Mouse (Mus musculus) myocyte (in vitro differentiated cells): Measurements from ENCODE around the gene Rps19bp1. TPM values are rescaled to one million over a fixed set of nuclear protein-coding genes. Genes with fewer than 3 reads are reported as not detected.

ENCODE experiments used
- H3K27me3 ChIP-seq: one replicate; pipeline ENCODE4 v1.6.1; 2011; ENCODE audit not compliant: control insufficient read depth, insufficient read depth, insufficient read length
- H3K36me3 ChIP-seq: one replicate; pipeline ENCODE4 v1.6.1; 2011; ENCODE audit not compliant: control insufficient read depth, insufficient read depth
- H3K4me2 ChIP-seq: one replicate; pipeline ENCODE4 v1.6.1; 2011; ENCODE audit warnings: low read depth, control low read depth
- H3K4me3 ChIP-seq: one replicate; pipeline ENCODE4 v1.5.1; 2011; ENCODE audit warnings: mild to moderate bottlenecking, control low read depth, moderate library complexity
- H3K79me2 ChIP-seq: one replicate; pipeline ENCODE4 v1.6.1; 2011; ENCODE audit not compliant: control insufficient read depth, insufficient read depth
- H3ac ChIP-seq: one replicate; pipeline ENCODE4 v1.6.1; 2011; ENCODE audit not compliant: control insufficient read depth, insufficient read length
- CEBPB ChIP-seq: IDR thresholded peaks from 2 replicates; pipeline ENCODE4 v1.6.1; 2011; ENCODE audit warnings: mild to moderate bottlenecking, moderate library complexity; ENCODE audit not compliant: poor library complexity, insufficient read depth, severe bottlenecking
- E2F4 ChIP-seq: IDR thresholded peaks from one replicate; pipeline ENCODE4 v1.6.1; 2011; ENCODE audit warnings: mild to moderate bottlenecking, control low read depth, moderate library complexity; ENCODE audit not compliant: insufficient read depth
- MAX ChIP-seq: IDR thresholded peaks from one replicate; pipeline ENCODE4 v1.6.1; 2011; ENCODE audit warnings: low read depth, mild to moderate bottlenecking, control low read depth
- MYOD1 ChIP-seq, 3 experiments: IDR thresholded peaks; one replicate each; pipeline ENCODE4 v1.6.1; 2011; ENCODE audit warnings: control low read depth in 2 of 3, low read depth in 2 of 3, mild to moderate bottlenecking in 2 of 3, moderate library complexity in 1 of 3; ENCODE audit not compliant: insufficient read length in 2 of 3, control insufficient read depth in 1 of 3
- MYOG ChIP-seq, 3 experiments: IDR thresholded peaks; one replicate each; pipeline ENCODE4 v1.6.1; 2011; ENCODE audit warnings: control low read depth in 2 of 3, low read depth in 2 of 3, mild to moderate bottlenecking in 2 of 3; ENCODE audit not compliant: insufficient read length in 2 of 3, control insufficient read depth in 1 of 3, insufficient read depth in 1 of 3
- POLR2A ChIP-seq: IDR thresholded peaks from one replicate; pipeline ENCODE4 v1.6.1; 2011; ENCODE audit warnings: low read depth, mild to moderate bottlenecking, control low read depth, moderate library complexity; ENCODE audit not compliant: insufficient read length
- POLR2AphosphoS2 ChIP-seq: IDR thresholded peaks from one replicate; pipeline ENCODE4 v1.6.1; 2011; ENCODE audit warnings: low read depth, control low read depth; ENCODE audit not compliant: insufficient read length
- REST ChIP-seq: IDR thresholded peaks from one replicate; pipeline ENCODE4 v1.6.1; 2011; ENCODE audit warnings: mild to moderate bottlenecking, control low read depth, moderate library complexity; ENCODE audit not compliant: insufficient read depth, insufficient read length
- SRF ChIP-seq: IDR thresholded peaks from one replicate; pipeline ENCODE4 v1.6.1; 2011; ENCODE audit warnings: low read depth; ENCODE audit not compliant: control insufficient read depth, insufficient read length
- TCF12 ChIP-seq: IDR thresholded peaks from one replicate; pipeline ENCODE4 v1.6.1; 2011; ENCODE audit warnings: mild to moderate bottlenecking, control low read depth; ENCODE audit not compliant: poor library complexity, insufficient read depth, severe bottlenecking
- TCF3 ChIP-seq: IDR thresholded peaks from one replicate; pipeline ENCODE4 v1.6.1; 2011; ENCODE audit warnings: low read depth, control low read depth; ENCODE audit not compliant: insufficient read length
- USF1 ChIP-seq: IDR thresholded peaks from one replicate; pipeline ENCODE4 v1.6.1; 2011; ENCODE audit warnings: low read depth, mild to moderate bottlenecking, control low read depth, moderate library complexity
- polyA plus RNA-seq: library from polyadenylated mRNA; unstranded; fragments of >200 nt; fragmentation: generic; extraction: Trizol; gene quantifications from one replicate; pipeline ENCODE4 v1.2.1, GENCODE M21; 2012; ENCODE audit warnings: missing spikeins

The Rps19bp1 gene
- polyA plus RNA-seq, 1 experiment: 144 TPM

- H3K36me3 ChIP-seq: no peaks in the 10 kb centered on the region
- H3ac ChIP-seq: no peak overlapping the region
- TF ChIP-seq POLR2A (no peak), TCF3 (no peak), POLR2AphosphoS2 (no peak), REST (no peak), SRF (no peak)
- no peak overlapping the region for H3K4me2 ChIP-seq
- H3K27me3 ChIP-seq: peaks cover 78% of the 10 kb centered on the region
- H3K4me3 ChIP-seq: no peak overlapping the region
- H3K79me2 ChIP-seq: no peaks in the 10 kb centered on the region
These were observed 25.3 kb upstream of the Rps19bp1 start for GRCm38 (mm10) chr15:80289436-80289835.

- no peak for TF ChIP-seq USF1
- Histone ChIP-seq H3K4me2 (no peak overlapping the region), H3K4me3 (no peak overlapping the region), H3ac (no peak overlapping the region), H3K36me3 (no peaks in the 10 kb centered on the region), H3K79me2 (no peaks in the 10 kb centered on the region), H3K27me3 (peaks cover 89% of the 10 kb centered on the region)
These were observed 23.9 kb upstream of the Rps19bp1 start for GRCm38 (mm10) chr15:80288036-80288435.

- Histone ChIP-seq H3K36me3 (no peaks in the 10 kb centered on the region), H3K27me3 (peaks cover 89% of the 10 kb centered on the region), H3K79me2 (no peaks in the 10 kb centered on the region), H3K4me3 (no peak within 1 kb of the TSS), H3K4me2 (no peak within 1 kb of the TSS), H3ac (no peak within 1 kb of the TSS)
- TF ChIP-seq TCF12 (no peak), MYOG (IDR thresholded peaks at IDR 0.05; ENCODE audit: control insufficient read depth in 1 of 3, insufficient read depth in 1 of 3, insufficient read length in 2 of 3, low read depth in 2 of 3) (no peak), MYOD1 (IDR thresholded peaks at IDR 0.05; ENCODE audit: control insufficient read depth in 1 of 3, insufficient read length in 2 of 3, low read depth in 2 of 3) (no peak), TCF3 (no peak), E2F4 (no peak), USF1 (no peak), CEBPB (no peak), MAX (no peak), REST (no peak), POLR2A (no peak), POLR2AphosphoS2 (no peak), SRF (no peak)
These were observed 22.8 kb upstream of the Rps19bp1 start, which contains the start of gene Cacna1i for GRCm38 (mm10) chr15:80286851-80287415. Cacna1i (plus strand) TSS chr15:80287238.

- no peak overlapping the region for H3ac ChIP-seq
- peaks cover 34% of the 10 kb centered on the region for H3K27me3 ChIP-seq
These were observed 16.5 kb upstream of the Rps19bp1 start for GRCm38 (mm10) chr15:80280646-80281045.

GRCm38 (mm10) chr15:80279053-80279452 lies 14.9 kb upstream of the Rps19bp1 start:
- Histone ChIP-seq H3ac (no peak overlapping the region), H3K27me3 (peaks cover 23% of the 10 kb centered on the region), H3K4me3 (no peak overlapping the region), H3K79me2 (no peaks in the 10 kb centered on the region), H3K4me2 (no peak overlapping the region), H3K36me3 (no peaks in the 10 kb centered on the region)
- no peak for TF ChIP-seq TCF3
- TF ChIP-seq E2F4: no peak
- TF ChIP-seq USF1: no peak
- no peak for TF ChIP-seq MAX
- TF ChIP-seq CEBPB: no peak
- no peak for TF ChIP-seq POLR2A
- TF ChIP-seq MYOG (IDR thresholded peaks at IDR 0.05; ENCODE audit: control insufficient read depth in 1 of 3, insufficient read depth in 1 of 3, insufficient read length in 2 of 3, low read depth in 2 of 3): no peak
- TF ChIP-seq TCF12: no peak
- TF ChIP-seq SRF: no peak
- TF ChIP-seq REST: no peak
- no peak for TF ChIP-seq MYOD1 (IDR thresholded peaks at IDR 0.05; ENCODE audit: control insufficient read depth in 1 of 3, insufficient read length in 2 of 3, low read depth in 2 of 3)

More at GRCm38 (mm10) chr15:80280646-80281045, 16.5 kb upstream of the Rps19bp1 start:
- Histone ChIP-seq H3K79me2 (no peaks in the 10 kb centered on the region), H3K4me2 (no peak overlapping the region), H3K36me3 (no peaks in the 10 kb centered on the region), H3K4me3 (no peak overlapping the region)
- TF ChIP-seq USF1 (no peak), MAX (no peak), MYOG (IDR thresholded peaks at IDR 0.05; ENCODE audit: control insufficient read depth in 1 of 3, insufficient read depth in 1 of 3, insufficient read length in 2 of 3, low read depth in 2 of 3) (no peak), TCF3 (no peak), MYOD1 (IDR thresholded peaks at IDR 0.05; ENCODE audit: control insufficient read depth in 1 of 3, insufficient read length in 2 of 3, low read depth in 2 of 3) (no peak), CEBPB (no peak), POLR2AphosphoS2 (no peak), REST (no peak), POLR2A (no peak), TCF12 (no peak), E2F4 (no peak), SRF (no peak)
